Mouse (Mus musculus) midbrain, embryonic 15.5 days (tissue): ENCODE results near the gene Tbc1d13. TPM values are rescaled to one million over a fixed set of nuclear protein-coding genes. Genes with fewer than 3 reads are reported as not detected.
"Not testable (repeated sequence)": the region's sequence is repeated elsewhere in the genome, so short reads cannot be mapped to it uniquely, and the experiment has no call there.

Source experiments
- ATAC-seq: fragments of 200-750 bp; cut with Nextera tagmentation; replicated peaks from 2 replicates; pipeline ENCODE4 v1.8.0; 2017; ENCODE audit warnings: moderate TSS enrichment
- H3K27ac ChIP-seq: fragments of 300-500 bp; sonication (generic); 2 replicates; pipeline ENCODE4 v1.5.1; 2015; ENCODE audit warnings: mild to moderate bottlenecking, inconsistent platforms
- H3K27me3 ChIP-seq: fragments of 300-500 bp; sonication (generic); replicated peaks from 2 replicates; pipeline ENCODE4 v1.6.1; 2015; ENCODE audit warnings: inconsistent platforms
- H3K36me3 ChIP-seq: fragments of 300-500 bp; sonication (generic); replicated peaks from 2 replicates; pipeline ENCODE4 v1.6.1; 2015; ENCODE audit warnings: inconsistent platforms
- H3K4me1 ChIP-seq: fragments of 300-500 bp; sonication (generic); 2 replicates; pipeline ENCODE4 v1.6.1; 2015; ENCODE audit warnings: inconsistent platforms
- H3K4me2 ChIP-seq: fragments of 300-500 bp; sonication (generic); 2 replicates; pipeline ENCODE4 v1.6.1; 2015; ENCODE audit warnings: inconsistent platforms, mild to moderate bottlenecking, moderate library complexity
- H3K4me3 ChIP-seq: fragments of 300-500 bp; sonication (generic); 2 replicates; pipeline ENCODE4 v1.5.1; 2015; ENCODE audit warnings: mild to moderate bottlenecking, inconsistent platforms
- H3K9ac ChIP-seq: fragments of 300-500 bp; sonication (generic); 2 replicates; pipeline ENCODE4 v1.6.1; 2015; ENCODE audit warnings: mild to moderate bottlenecking, inconsistent platforms
- H3K9me3 ChIP-seq: fragments of 300-500 bp; sonication (generic); 2 replicates; pipeline ENCODE4 v1.6.1; 2016; ENCODE audit warnings: inconsistent platforms
- WGBS: fragments of 180-500 bp; shearing (Covaris S2); methylation state at CpG from one replicate; pipeline ENCODE4 v1.1.7; 2015; ENCODE audit warnings: mixed read lengths; 5-methylcytosine and 5-hydroxymethylcytosine counted together
- polyA plus RNA-seq: library from polyadenylated mRNA; unstranded; fragments of >200 nt; fragmentation: Nextera tagmentation; extraction: Ambion mirVana; gene quantifications from 2 replicates; pipeline ENCODE4 v1.2.1, GENCODE M21; 2015

Gene Tbc1d13
- polyA plus RNA-seq, 1 experiment from 2014 or later: 13.7 TPM

DNA sequence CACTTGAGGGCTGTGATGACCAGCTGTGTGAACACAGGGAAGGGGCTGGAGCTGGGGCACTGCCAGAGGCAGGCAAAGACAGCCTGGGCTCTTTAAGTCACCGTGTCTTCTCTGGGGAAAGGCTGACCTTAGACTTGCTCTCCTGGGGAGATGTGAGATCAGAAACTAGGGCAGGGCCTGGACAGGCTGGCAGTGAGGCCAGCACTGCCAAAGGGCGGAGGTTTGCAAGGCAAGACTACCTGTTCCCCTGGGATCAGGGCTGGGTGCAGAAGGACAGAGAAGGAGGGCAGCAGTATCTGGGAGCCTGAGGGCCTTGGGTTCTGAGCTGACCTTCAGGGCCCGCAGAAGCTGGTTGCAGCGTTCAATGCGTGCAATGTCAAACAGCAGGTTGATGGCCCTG lies 25.9 kb upstream of the Tbc1d13 start:
- H3K9ac ChIP-seq: no peak overlapping the region
- no peak overlapping the region for H3K4me2 ChIP-seq
- H3K4me3 ChIP-seq: no peak overlapping the region
- ATAC-seq: no peak
- H3K27me3 ChIP-seq: no peaks in the 10 kb centered on the region
- H3K36me3 ChIP-seq: peaks cover 85% of the 10 kb centered on the region
- H3K27ac ChIP-seq: no peak overlapping the region
- H3K9me3 ChIP-seq: no peaks in the 10 kb centered on the region
- WGBS: 92% methylated on average over 5 of the region's 5 CpGs
- no peaks in the 10 kb centered on the region for H3K4me1 ChIP-seq

DNA sequence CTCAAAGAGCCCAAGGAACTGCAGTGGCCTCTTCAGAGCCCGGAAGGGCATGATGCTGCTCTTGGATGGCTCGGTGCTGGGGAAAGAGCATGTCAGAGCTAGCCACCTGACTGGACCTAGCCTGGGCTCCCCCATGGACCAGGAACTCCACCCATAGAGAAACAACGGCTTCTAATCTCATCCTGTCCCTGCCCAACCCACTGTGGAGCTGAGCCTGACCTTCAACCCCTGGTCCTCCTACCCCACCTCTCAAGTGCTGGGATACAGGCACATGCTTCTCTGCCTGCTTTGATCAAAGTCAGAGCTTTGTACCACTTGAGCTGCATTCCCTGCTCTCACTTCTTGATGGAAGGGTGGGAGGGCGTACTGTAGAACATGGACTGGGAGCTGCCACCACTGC lies 25.3 kb upstream of the Tbc1d13 start:
- Histone ChIP-seq H3K27me3 (no peaks in the 10 kb centered on the region), H3K36me3 (peaks cover 81% of the 10 kb centered on the region), H3K4me1 (no peaks in the 10 kb centered on the region), H3K9me3 (no peaks in the 10 kb centered on the region), H3K27ac (no peak overlapping the region), H3K4me2 (no peak overlapping the region), H3K9ac (no peak overlapping the region), H3K4me3 (no peak overlapping the region)
- WGBS: 93% methylated on average over 4 of the region's 4 CpGs
- ATAC-seq: no peak

DNA sequence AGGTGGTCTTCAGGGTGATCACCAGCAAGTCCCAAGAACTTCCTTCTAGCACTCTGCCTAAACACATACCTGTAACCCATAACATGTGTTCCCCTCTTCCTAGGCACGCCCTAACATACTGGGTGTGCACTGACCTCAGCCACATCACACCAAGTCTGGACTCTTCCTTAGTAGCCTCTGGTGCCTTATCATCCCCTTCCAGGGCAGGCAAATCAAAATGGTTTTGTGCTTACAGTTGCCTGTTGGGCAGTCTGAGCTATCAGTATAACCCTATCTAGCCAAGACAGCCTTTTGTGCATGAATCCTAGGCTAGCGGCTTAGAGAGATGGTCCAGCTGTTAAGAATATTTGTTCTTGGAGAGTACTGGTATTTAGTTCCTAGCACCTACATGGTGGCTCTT lies 22.0 kb upstream of the Tbc1d13 start:
- Histone ChIP-seq H3K4me1 (no peaks in the 10 kb centered on the region), H3K4me2 (no peak overlapping the region), H3K4me3 (no peak overlapping the region), H3K27ac (no peak overlapping the region), H3K27me3 (no peaks in the 10 kb centered on the region), H3K9me3 (no peaks in the 10 kb centered on the region), H3K36me3 (peaks cover 55% of the 10 kb centered on the region), H3K9ac (no peak overlapping the region)
- 90% methylated on average over 2 of the region's 2 CpGs for WGBS
- ATAC-seq: no peak

DNA sequence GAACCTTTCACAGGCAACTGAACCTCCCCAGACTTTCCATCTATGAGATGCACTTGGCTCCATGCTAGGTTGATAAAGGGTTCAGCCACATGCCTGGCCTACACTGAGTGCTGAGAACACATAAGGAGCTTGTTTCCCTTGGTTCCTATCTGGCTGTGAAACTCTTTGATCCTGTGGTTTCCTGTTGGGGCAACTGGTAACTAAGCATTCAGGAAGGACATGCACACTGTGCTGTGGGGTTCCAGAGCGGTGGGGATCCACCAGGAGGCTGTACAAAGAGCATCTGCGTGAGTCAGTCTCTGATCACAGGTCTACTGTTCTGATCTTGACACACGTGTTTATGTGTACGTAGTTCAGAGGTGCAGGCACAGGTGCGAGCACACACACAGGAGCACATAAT lies 21.0 kb upstream of the Tbc1d13 start:
- Histone ChIP-seq H3K36me3 (peaks cover 45% of the 10 kb centered on the region), H3K4me3 (no peak overlapping the region), H3K27me3 (no peaks in the 10 kb centered on the region), H3K4me1 (no peaks in the 10 kb centered on the region), H3K9me3 (no peaks in the 10 kb centered on the region), H3K9ac (no peak overlapping the region), H3K4me2 (no peak overlapping the region), H3K27ac (no peak overlapping the region)
- 87% methylated on average over 5 of the region's 5 CpGs for WGBS
- no peak for ATAC-seq

DNA sequence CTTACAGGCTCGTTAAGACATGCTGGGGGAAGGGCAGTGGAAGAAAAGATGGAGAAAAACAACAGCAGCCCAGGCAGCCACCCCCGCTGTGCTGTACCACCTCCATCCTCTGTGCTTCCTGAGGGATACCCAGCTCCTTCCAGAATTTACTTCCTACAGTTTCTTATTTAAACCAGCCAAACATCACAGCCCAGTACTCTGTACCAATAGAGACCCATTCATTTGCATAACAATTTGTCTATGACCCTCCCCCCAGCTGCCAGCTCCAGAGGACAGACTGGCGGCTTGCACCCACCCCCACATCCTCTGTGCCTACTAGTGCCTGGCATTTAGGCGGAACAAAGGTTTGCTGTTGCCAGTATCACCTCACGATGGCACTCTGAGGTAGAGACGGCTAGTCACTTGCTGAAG lies 13.9 kb upstream of the Tbc1d13 start:
- 10% methylated on average over 6 of the region's 6 CpGs for WGBS
- Histone ChIP-seq H3K4me2 (peak overlapping the region; percentile 5; the same call in 1 of the 2 replicates), H3K9ac (no peak overlapping the region; the same call in 1 of the 2 replicates), H3K27me3 (no peaks in the 10 kb centered on the region), H3K9me3 (no peaks in the 10 kb centered on the region), H3K4me1 (peaks cover 37% of the 10 kb centered on the region), H3K36me3 (no peaks in the 10 kb centered on the region), H3K4me3 (no peak overlapping the region), H3K27ac (peak overlapping the region; percentile 52)
- no peak for ATAC-seq

DNA sequence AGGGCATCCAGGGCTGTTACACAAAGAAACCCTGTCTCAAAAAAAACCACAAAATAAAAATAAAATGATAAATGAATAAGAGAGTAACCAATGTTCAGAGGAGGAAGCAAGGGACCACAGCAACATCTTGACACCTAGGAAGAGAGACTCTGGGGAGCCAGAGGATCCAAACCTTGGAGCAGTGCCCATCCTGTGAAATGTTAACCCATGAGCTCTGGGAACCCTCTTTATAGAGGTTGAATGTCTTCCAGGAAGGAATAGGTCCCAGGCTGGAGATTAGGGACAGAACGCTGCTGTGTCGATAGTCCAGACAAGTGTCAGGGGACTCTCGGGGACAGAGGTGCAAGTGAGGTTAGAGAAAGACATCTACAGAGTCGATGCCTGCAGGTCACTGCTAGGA lies 13.3 kb upstream of the Tbc1d13 start:
- H3K9ac ChIP-seq: no peak overlapping the region; the same call in 1 of the 2 replicates

DNA sequence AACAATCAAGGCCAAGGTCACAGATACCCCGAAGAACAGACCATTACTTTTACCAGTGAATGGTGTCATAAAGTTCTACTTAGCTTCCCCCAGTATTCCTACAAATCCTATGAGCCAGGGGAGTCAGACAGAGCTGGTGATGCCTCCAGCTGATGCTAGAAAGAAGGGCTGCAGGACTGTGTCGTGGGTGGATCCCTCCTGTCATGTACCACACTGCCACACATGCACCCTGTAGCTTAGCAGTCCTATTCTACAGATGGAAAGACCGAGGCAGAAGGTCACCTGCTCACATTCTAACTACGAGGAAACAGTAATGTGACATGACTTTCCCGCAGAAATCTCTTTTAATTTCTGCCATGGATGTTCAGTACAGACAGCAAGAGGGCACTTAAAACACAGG lies 10.8 kb upstream of the Tbc1d13 start:
- Histone ChIP-seq H3K36me3 (no peaks in the 10 kb centered on the region), H3K9me3 (no peaks in the 10 kb centered on the region), H3K4me3 (no peak overlapping the region), H3K4me1 (peaks cover 46% of the 10 kb centered on the region), H3K27me3 (no peaks in the 10 kb centered on the region), H3K9ac (no peak overlapping the region), H3K4me2 (peak overlapping the region; percentile 93; the same call in 1 of the 2 replicates), H3K27ac (no peak overlapping the region)
- no peak for ATAC-seq
- WGBS: 85% methylated on average over 5 of the region's 5 CpGs

More for the DNA sequence above, 13.3 kb upstream of the Tbc1d13 start:
- no peaks in the 10 kb centered on the region for H3K27me3 ChIP-seq
- H3K36me3 ChIP-seq: no peaks in the 10 kb centered on the region
- H3K4me1 ChIP-seq: peaks cover 43% of the 10 kb centered on the region
- peak overlapping the region; percentile 49; the same call in 1 of the 2 replicates for H3K27ac ChIP-seq
- no peak overlapping the region for H3K4me2 ChIP-seq
- H3K4me3 ChIP-seq: no peak overlapping the region
- no peak for ATAC-seq
- H3K9me3 ChIP-seq: no peaks in the 10 kb centered on the region
- 77% methylated on average over 4 of the region's 4 CpGs for WGBS

DNA sequence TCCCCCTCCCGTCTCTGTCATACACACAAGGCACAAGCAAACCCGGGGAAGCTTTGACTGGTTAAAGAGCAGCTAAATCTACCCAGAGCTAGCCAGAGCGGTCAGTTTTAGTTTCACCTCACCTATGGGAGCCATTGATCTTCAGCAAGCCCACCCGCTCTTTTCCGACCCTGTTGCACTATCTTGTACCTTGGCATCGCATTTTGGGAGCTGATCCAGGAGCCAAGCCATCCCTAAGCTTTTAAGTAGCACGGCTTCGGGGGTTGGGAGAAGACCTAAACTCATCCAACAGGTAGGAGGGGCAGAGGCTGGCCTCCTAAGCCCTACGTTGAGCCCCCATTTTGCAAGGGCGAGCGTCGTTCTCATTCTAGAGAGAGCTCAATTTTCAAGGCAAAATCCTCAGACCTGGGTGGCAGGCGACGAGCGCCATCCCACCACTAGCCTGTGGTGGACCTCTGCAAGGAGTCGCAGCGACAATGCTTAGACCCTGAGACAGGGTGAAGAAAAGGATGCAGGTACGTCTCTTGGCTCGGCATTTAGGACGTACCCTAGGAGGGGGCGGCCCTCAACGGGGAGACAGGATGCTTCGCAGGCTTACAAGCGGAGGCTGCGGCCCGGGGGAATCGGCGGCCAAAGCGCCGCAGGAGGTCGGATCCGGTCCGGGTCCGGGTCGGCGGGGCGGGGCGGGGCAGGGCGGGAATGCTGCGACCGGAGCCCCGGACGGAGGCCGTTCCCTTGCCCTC lies 9.6 kb upstream of the Tbc1d13 start:
- 3% methylated on average over 35 of the region's 44 CpGs for WGBS
- H3K9ac ChIP-seq: peak overlapping the region; percentile 86
- peak overlapping the region; percentile 93 for H3K4me2 ChIP-seq
- no peaks in the 10 kb centered on the region for H3K9me3 ChIP-seq
- no peaks in the 10 kb centered on the region for H3K27me3 ChIP-seq
- H3K27ac ChIP-seq: peak overlapping the region; percentile 92
- H3K36me3 ChIP-seq: no peaks in the 10 kb centered on the region
- H3K4me1 ChIP-seq: peaks cover 45% of the 10 kb centered on the region
- peak overlapping the region; percentile 70 for H3K4me3 ChIP-seq
- ATAC-seq: peak; percentile 85

DNA sequence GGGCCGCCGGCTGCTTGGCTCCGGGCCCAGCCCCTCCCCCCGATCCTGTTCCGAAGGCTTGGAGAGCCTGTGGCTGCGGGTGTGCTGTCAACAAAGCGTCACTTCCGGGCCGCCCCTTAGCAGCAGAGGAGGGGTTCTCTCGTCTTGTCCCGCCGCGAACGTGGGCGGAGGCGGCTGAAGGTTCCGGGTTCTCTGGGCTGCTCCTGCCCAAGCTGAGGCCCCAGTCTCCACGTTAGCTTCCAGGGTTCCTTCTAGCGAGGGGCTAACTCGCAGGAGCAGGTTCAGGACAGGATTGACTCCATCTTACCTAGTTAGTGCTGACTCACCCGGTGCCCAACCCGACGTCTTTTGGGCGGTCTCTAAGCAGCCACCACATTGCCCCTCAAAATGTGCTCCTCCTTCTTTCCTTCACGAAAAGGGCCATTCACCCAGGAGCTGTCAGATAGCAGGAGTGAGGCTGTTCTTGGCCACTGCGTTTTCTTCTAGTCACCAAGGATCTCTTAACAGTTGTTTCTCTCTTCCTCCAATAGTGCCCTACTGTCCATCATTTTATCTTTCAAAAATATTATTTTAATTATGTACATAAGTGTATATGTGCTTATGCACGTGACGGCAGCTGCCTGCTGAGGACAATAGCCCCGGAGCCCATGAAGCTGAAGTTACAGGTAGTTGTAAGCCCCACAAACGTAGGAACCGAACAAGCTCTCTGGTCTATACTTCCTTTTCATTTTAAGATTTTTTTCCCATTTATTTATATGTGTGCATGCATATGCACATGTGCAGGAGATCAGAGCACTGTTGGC lies 8.9 kb upstream of the Tbc1d13 start, which contains the start of gene Zer1:
Zer1 (minus strand) TSS at position 114 of the 803 bp plus-strand sequence.
- Histone ChIP-seq H3K4me1 (peaks cover 38% of the 10 kb centered on the region), H3K27me3 (no peaks in the 10 kb centered on the region), H3K9ac (peak within 1 kb of the TSS; percentile 86), H3K9me3 (no peaks in the 10 kb centered on the region), H3K4me3 (peak within 1 kb of the TSS; percentile 70), H3K4me2 (peak within 1 kb of the TSS; percentile 93), H3K27ac (peak within 1 kb of the TSS; percentile 92), H3K36me3 (no peaks in the 10 kb centered on the region)
- 9% methylated on average over 28 of the region's 31 CpGs for WGBS
- ATAC-seq: peak; percentile 96

DNA sequence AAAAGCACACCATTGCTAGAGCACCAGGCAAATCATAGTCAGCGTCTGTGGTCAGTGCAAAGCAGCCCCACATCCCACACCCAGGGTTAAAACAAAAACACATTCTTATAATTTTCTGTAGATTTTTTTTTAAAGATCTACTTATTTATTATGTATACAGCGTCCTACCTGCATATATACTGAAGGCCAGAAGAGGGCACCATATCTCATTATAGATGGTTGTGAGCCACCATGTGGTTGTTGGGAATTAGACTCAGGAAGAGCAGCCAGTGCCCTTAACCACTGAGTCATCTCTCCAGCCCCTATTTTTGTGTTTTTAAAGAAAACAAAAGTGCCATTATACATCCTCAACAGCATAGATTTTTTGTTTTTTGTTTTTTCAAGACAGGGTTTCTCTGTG lies 4.8 kb upstream of the Tbc1d13 start:
- H3K27ac ChIP-seq: no peak overlapping the region
- no peak overlapping the region for H3K4me3 ChIP-seq
- 30% methylated on average over 2 of the region's 2 CpGs for WGBS
- H3K4me2 ChIP-seq: no peak overlapping the region
- H3K9ac ChIP-seq: no peak overlapping the region
- no peaks in the 10 kb centered on the region for H3K27me3 ChIP-seq
- ATAC-seq: no peak
- H3K4me1 ChIP-seq: peaks cover 18% of the 10 kb centered on the region
- no peaks in the 10 kb centered on the region for H3K36me3 ChIP-seq
- H3K9me3 ChIP-seq: no peaks in the 10 kb centered on the region

DNA sequence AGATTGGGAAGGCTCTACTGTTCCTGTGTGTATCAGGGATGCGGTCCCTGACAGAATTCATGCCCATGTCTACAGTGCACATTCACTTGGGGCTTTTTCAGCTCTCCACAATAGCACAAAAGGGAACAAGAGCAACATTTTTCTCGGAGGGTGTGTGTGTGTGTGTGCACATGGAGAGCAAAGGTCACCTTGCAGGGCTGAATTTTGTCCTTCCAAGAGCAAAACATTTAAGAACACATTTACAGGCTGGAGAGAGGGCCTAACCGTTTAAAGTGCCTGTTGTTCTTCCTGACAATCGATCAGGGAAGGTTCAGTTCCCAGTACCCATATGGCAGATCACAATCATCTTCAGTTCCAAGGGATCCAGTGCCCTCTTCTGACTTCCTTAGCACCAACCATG lies 3.4 kb upstream of the Tbc1d13 start:
- H3K4me3 ChIP-seq: no peak overlapping the region
- no peaks in the 10 kb centered on the region for H3K27me3 ChIP-seq
- no peak overlapping the region for H3K27ac ChIP-seq
- no peak overlapping the region for H3K4me2 ChIP-seq
- H3K9me3 ChIP-seq: no peaks in the 10 kb centered on the region
- no peaks in the 10 kb centered on the region for H3K36me3 ChIP-seq
- peaks cover 24% of the 10 kb centered on the region for H3K4me1 ChIP-seq
- H3K9ac ChIP-seq: no peak overlapping the region
- 91% methylated on average over 4 of the region's 4 CpGs for WGBS
- no peak for ATAC-seq

DNA sequence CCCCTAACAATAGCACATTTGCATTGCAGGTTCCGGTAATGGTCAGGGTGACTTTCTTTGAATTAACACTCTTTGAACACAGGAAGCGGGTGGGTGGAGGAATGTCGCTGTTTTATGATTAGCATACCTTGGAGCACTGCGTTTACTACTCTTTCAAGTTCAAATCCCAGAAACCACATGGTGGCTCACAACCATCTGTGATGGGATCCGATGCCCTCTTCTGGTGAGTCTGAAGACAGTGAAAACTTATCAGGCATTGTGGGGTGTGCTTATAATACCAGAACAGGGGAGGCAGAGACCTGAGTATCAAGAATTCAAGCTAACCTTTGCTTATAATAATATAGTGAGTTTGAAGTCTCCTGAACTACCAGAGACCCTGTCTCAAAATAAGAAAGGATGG lies 2.3 kb upstream of the Tbc1d13 start:
- H3K4me3 ChIP-seq, H3K9me3 ChIP-seq, H3K36me3 ChIP-seq, H3K4me2 ChIP-seq, H3K27ac ChIP-seq, ATAC-seq, H3K27me3 ChIP-seq, H3K9ac ChIP-seq: not testable (repeated sequence)
- WGBS: 72% methylated on average over 5 of the region's 5 CpGs
- peaks cover 28% of the 10 kb centered on the region for H3K4me1 ChIP-seq
